Mouse (Mus musculus) forebrain, embryonic 16.5 days (tissue): Measurements from ENCODE around the gene Mst1. TPM values are rescaled to one million over a fixed set of nuclear protein-coding genes. Genes with fewer than 3 reads are reported as not detected.
A peak's percentile ranks its signal among the peaks of the same experiment; 100 is the strongest.

ENCODE experiments used
- ATAC-seq: fragments of 200-750 bp; cut with Nextera tagmentation; 2 replicates; pipeline ENCODE4 v1.8.0; 2017; ENCODE audit warnings: mild to moderate bottlenecking, moderate library complexity
- H3K27ac ChIP-seq: fragments of 300-500 bp; sonication (generic); 2 replicates; pipeline ENCODE4 v1.5.1; 2014; ENCODE audit warnings: low read length, control low read depth
- H3K27me3 ChIP-seq: fragments of 300-500 bp; sonication (generic); replicated peaks from 2 replicates; pipeline ENCODE4 v1.6.1; 2014; ENCODE audit warnings: low read length; ENCODE audit not compliant: control insufficient read depth, insufficient read depth
- H3K36me3 ChIP-seq: fragments of 300-500 bp; sonication (generic); 2 replicates; pipeline ENCODE4 v1.6.1; 2014; ENCODE audit not compliant: control insufficient read depth, insufficient read depth
- H3K4me1 ChIP-seq: fragments of 300-500 bp; sonication (generic); replicated peaks from 2 replicates; pipeline ENCODE4 v1.6.1; 2014; ENCODE audit warnings: low read length; ENCODE audit not compliant: control insufficient read depth, insufficient read depth
- H3K4me2 ChIP-seq: fragments of 300-500 bp; sonication (generic); 2 replicates; pipeline ENCODE4 v1.6.1; 2014; ENCODE audit warnings: mild to moderate bottlenecking, low read length, control low read depth
- H3K4me3 ChIP-seq: fragments of 300-500 bp; sonication (generic); replicated peaks from 2 replicates; pipeline ENCODE4 v1.5.1; 2014; ENCODE audit warnings: mild to moderate bottlenecking, low read length, control low read depth
- H3K9ac ChIP-seq: fragments of 300-500 bp; sonication (generic); replicated peaks from 2 replicates; pipeline ENCODE4 v1.6.1; 2014; ENCODE audit warnings: low read depth, low read length, control low read depth
- H3K9me3 ChIP-seq: fragments of 300-500 bp; sonication (generic); 2 replicates; pipeline ENCODE4 v1.6.1; 2016; ENCODE audit warnings: low read length; ENCODE audit not compliant: control insufficient read depth
- WGBS: fragments of 180-500 bp; shearing (Covaris S2); extraction: QIAGEN DNeasy Blood & Tissue Kit; methylation state at CpG from one replicate; pipeline ENCODE4 v1.1.7; 2014; 5-methylcytosine and 5-hydroxymethylcytosine counted together
- polyA plus RNA-seq: library from polyadenylated mRNA; unstranded; fragments of >200 nt; fragmentation: Nextera tagmentation; extraction: Ambion mirVana; gene quantifications from 2 replicates; pipeline ENCODE4 v1.2.1, GENCODE M21; 2015

Mst1 gene
- polyA plus RNA-seq, 1 experiment from 2014 or later, result not detected

DNA sequence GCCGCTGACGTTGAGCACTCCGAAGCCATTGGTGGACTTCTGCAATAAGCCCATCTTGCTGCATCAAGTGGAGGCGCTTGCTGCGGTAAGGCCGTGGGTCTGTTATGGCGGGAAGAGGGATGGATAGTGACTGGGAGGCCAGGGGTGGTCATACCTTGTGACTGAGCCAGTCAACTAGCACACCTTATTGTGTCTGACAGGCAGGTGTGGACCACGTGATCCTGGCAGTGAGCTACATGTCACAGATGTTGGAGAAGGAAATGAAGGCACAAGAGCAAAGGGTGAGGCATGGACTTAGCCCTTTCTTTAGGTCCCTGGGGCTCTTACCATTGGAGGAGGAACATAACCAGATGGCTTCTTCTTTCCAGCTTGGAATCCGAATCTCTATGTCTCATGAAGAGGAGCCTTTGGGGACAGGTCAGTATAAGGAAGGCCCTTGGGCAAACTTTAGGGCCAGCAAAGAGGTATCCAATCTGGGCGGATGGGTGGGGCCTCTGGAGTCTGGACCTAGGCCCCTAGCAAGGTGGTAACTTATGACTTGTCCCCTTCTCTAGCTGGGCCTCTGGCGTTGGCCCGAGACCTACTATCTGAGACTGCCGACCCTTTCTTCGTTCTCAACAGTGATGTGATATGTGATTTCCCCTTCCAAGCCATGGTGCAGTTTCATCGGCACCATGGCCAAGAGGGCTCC is 30.5 kb upstream of the Mst1 start:
- WGBS, result 44% methylated on average over 15 of the region's 15 CpGs
- H3K9me3 ChIP-seq, result no peaks in the 10 kb centered on the region
- peak overlapping the region; percentile 12 for H3K27ac ChIP-seq
- no peaks in the 10 kb centered on the region for H3K27me3 ChIP-seq
- peak overlapping the region; percentile 97 for H3K4me2 ChIP-seq
- H3K4me3 ChIP-seq, result peak overlapping the region; percentile 77
- peaks cover 20% of the 10 kb centered on the region for H3K4me1 ChIP-seq
- no peak for ATAC-seq
- H3K9ac ChIP-seq, result peak overlapping the region; percentile 71
- peaks cover 29% of the 10 kb centered on the region for H3K36me3 ChIP-seq

DNA sequence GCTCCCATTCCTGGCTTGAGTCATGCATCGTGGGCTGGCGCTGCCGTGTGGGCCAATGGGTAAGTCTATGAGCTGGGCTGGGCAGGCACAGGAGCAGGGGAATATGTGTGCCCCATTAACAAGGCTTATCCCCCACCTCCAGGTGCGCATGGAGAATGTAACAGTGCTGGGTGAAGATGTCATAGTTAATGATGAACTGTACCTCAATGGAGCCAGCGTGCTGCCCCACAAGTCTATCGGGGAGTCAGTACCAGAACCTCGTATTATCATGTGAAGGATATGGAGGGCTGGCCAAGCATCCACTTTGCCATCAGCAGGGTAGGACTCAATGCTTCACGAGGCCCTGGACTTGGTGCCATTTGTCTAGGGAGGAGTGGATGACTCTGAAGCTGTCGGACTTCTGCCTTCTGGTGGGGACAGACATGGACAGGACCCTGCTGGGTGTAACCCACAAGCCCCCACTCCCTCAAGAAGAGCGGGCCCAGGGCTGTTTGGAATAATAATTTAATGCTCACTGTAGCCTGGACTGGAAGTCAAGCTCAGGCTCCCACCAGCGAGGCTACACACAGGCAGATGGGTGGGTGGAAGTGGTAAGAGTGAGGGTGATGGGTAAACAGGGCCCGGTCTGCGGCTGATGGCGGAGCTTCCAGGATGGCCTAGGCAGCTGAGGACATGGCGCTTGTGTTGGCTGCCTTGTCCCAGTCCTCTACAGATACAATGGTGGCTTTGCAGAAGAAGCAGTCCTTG is 28.9 kb upstream of the Mst1 start:
- H3K4me1 ChIP-seq, result peaks cover 20% of the 10 kb centered on the region
- no peak for ATAC-seq
- H3K9ac ChIP-seq, result no peak overlapping the region
- H3K4me3 ChIP-seq, result no peak overlapping the region
- no peak overlapping the region for H3K4me2 ChIP-seq
- H3K9me3 ChIP-seq, result no peaks in the 10 kb centered on the region
- H3K27me3 ChIP-seq, result no peaks in the 10 kb centered on the region
- 95% methylated on average over 15 of the region's 15 CpGs for WGBS
- H3K36me3 ChIP-seq, result peaks cover 23% of the 10 kb centered on the region
- no peak overlapping the region for H3K27ac ChIP-seq

DNA sequence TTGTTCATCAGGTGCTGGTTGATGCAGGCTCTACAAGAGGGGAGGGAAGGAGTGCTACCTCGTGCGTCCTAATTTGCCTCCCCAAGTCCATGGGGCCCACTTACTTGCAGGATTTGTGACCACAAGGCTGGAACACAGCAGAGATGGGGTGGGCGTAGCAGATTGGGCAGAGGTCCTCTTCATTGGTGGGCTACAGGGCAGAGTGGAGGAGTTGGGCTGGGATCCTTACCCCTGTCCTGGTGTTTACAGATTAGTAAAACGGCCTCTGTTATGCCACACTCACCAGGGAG is 28.4 kb upstream of the Mst1 start:
- H3K4me2 ChIP-seq, result no peak overlapping the region
- ATAC-seq, result no peak
- no peak overlapping the region for H3K4me3 ChIP-seq
- 84% methylated on average over 4 of the region's 4 CpGs for WGBS
- no peak overlapping the region for H3K9ac ChIP-seq
- H3K36me3 ChIP-seq, result peaks cover 18% of the 10 kb centered on the region
- H3K9me3 ChIP-seq, result no peaks in the 10 kb centered on the region
- H3K27me3 ChIP-seq, result no peaks in the 10 kb centered on the region
- H3K27ac ChIP-seq, result no peak overlapping the region
- peaks cover 20% of the 10 kb centered on the region for H3K4me1 ChIP-seq

DNA sequence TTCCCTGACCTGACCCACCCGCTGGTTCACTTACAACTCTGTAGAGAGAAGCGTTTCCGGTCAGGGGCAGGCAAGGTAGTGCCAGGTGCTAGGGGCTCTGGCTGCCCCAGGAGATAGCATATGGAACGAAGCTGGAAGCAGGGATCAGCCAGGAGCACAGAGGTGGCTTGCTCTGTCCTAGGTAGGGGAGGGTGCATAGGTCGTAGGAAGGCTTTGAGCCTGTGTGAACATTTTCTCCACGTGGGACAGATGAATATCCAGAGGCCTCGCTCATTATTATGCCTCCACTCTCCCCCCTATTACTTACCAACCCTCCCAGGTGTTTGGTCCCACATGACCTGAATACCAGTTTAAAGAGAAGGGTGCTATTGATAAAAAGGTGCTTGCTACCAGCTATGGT is 27.8 kb upstream of the Mst1 start:
- peaks cover 13% of the 10 kb centered on the region for H3K36me3 ChIP-seq

DNA sequence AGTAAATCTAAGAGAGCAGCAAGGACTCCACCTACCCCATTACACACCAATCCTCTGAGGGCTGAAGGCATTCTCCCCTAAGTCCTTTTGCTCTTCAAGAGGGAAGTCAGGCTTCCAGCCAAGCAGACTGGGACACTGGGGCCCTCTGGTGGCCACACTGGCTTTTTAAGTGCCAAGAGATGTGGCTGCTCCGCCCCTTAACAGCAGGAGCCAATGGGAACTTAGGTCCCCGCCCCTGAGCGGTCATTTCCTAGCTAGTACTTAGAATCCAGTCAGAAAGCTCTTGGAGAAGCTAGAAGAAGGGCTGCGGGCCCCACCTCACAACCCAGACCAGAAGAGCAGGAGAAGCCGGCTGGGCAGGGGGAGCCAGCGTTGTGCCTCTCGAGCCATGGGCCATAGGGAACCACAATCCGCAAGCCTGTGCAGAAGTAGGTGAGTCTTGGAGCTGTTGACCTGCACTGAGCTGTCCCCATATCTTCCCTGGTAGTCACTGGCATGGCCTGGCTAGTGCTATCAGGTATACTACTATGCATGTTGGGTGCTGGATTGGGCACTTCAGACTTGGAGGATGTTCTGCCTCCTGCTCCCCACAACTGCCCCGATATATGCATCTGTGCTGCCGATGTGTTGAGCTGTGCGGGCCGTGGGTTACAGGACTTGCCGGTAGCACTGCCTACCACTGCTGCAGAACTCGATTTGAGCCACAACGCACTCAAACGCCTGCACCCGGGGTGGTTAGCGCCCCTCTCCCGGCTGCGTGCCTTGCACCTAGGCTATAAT is 27.2 kb upstream of the Mst1 start, which contains the start of gene Amigo3:
Gene Amigo3, plus strand, starts transcription at position 275 of the 780 bp plus-strand sequence.
- H3K27ac ChIP-seq, result no peak within 1 kb of the TSS
- H3K9me3 ChIP-seq, result no peaks in the 10 kb centered on the region
- ATAC-seq, result peak; percentile 29
- no peak within 1 kb of the TSS for H3K4me3 ChIP-seq
- H3K4me2 ChIP-seq, result peak within 1 kb of the TSS; percentile 21; the same call in 1 of the 2 replicates
- H3K4me1 ChIP-seq, result peaks cover 18% of the 10 kb centered on the region
- no peak within 1 kb of the TSS for H3K9ac ChIP-seq
- peaks cover 14% of the 10 kb centered on the region for H3K36me3 ChIP-seq
- 56% methylated on average over 20 of the region's 20 CpGs for WGBS
- H3K27me3 ChIP-seq, result no peaks in the 10 kb centered on the region

More for the DNA sequence above, 27.8 kb upstream of the Mst1 start:
- H3K4me1 ChIP-seq, result peaks cover 20% of the 10 kb centered on the region
- no peaks in the 10 kb centered on the region for H3K9me3 ChIP-seq
- no peak overlapping the region for H3K27ac ChIP-seq
- 77% methylated on average over 7 of the region's 7 CpGs for WGBS
- no peak for ATAC-seq
- no peak overlapping the region for H3K9ac ChIP-seq
- H3K27me3 ChIP-seq, result no peaks in the 10 kb centered on the region
- no peak overlapping the region for H3K4me3 ChIP-seq
- no peak overlapping the region for H3K4me2 ChIP-seq

DNA sequence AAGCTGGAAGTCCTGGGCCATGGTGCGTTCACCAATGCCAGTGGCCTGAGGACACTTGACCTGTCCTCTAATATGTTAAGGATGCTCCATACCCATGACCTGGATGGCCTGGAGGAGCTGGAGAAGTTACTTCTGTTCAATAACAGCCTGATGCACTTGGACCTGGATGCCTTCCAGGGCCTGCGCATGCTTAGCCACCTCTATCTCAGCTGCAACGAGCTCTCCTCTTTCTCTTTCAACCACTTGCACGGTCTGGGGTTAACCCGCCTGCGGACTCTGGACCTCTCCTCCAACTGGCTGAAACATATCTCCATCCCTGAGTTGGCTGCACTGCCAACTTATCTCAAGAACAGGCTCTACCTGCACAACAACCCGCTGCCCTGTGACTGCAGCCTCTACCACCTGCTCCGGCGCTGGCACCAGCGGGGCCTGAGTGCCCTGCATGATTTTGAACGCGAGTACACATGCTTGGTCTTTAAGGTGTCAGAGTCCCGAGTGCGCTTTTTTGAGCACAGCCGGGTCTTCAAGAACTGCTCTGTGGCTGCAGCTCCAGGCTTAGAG is 26.5 kb upstream of the Mst1 start:
- no peak for ATAC-seq
- peaks cover 14% of the 10 kb centered on the region for H3K36me3 ChIP-seq
- H3K9me3 ChIP-seq, result no peaks in the 10 kb centered on the region
- H3K27ac ChIP-seq, result no peak overlapping the region
- no peaks in the 10 kb centered on the region for H3K27me3 ChIP-seq
- H3K4me3 ChIP-seq, result no peak overlapping the region
- WGBS, result 93% methylated on average over 15 of the region's 15 CpGs
- H3K4me1 ChIP-seq, result peaks cover 12% of the 10 kb centered on the region
- no peak overlapping the region for H3K9ac ChIP-seq
- H3K4me2 ChIP-seq, result no peak overlapping the region

DNA sequence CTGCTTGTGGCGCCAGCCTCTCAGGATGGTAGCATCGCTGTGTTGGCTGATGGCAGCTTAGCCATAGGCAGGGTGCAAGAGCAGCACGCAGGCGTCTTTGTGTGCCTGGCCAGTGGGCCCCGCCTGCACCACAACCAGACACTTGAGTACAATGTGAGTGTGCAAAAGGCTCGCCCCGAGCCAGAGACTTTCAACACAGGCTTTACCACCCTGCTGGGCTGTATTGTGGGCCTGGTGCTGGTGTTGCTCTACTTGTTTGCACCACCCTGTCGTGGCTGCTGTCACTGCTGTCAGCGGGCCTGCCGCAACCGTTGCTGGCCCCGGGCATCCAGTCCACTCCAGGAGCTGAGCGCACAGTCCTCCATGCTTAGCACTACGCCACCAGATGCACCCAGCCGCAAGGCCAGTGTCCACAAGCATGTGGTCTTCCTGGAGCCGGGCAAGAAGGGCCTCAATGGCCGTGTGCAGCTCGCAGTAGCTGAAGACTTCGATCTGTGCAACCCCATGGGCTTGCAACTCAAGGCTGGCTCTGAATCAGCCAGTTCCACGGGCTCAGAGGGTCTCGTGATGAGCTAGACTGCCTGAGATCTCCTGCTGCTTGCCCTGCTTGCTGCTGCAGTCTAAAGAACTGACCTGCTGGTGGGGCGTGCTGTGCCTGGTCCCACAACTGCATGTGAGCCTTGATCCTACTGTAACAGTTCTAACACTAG is 25.8 kb upstream of the Mst1 start:
- H3K4me1 ChIP-seq, result peaks cover 10% of the 10 kb centered on the region
- 87% methylated on average over 22 of the region's 22 CpGs for WGBS
- no peak overlapping the region for H3K27ac ChIP-seq
- no peak overlapping the region for H3K4me3 ChIP-seq
- H3K9ac ChIP-seq, result no peak overlapping the region
- no peak for ATAC-seq
- H3K36me3 ChIP-seq, result peaks cover 15% of the 10 kb centered on the region
- H3K27me3 ChIP-seq, result no peaks in the 10 kb centered on the region
- no peaks in the 10 kb centered on the region for H3K9me3 ChIP-seq
- H3K4me2 ChIP-seq, result no peak overlapping the region

DNA sequence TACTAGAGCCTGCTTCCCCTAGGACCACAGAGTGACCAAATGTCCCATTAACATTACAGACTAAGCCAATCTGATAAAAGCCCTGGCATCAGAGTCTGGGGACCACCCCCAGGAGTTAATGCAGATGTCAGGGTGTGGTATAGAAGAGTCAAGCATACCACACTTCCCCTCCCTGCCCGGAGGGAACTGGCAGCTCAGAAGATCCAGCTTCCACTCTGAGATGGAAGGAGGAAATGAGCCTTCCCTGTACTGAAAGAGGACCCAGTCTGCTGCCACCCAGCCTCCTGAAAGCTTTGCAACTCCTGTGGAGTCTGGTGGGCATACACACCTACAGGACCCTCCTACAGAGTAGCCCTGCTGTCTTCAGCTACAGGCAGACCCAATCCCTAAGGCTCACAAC is 25.2 kb upstream of the Mst1 start:
- ATAC-seq, result no peak
- Histone ChIP-seq H3K27me3 (no peaks in the 10 kb centered on the region), H3K4me2 (no peak overlapping the region), H3K9ac (no peak overlapping the region), H3K4me1 (peaks cover 4% of the 10 kb centered on the region), H3K4me3 (no peak overlapping the region), H3K36me3 (peaks cover 19% of the 10 kb centered on the region), H3K27ac (no peak overlapping the region), H3K9me3 (no peaks in the 10 kb centered on the region)
- 100% methylated on average over 1 of the region's 1 CpGs for WGBS
